Mouse (Mus musculus) cerebellum, postnatal 4 days (tissue): ENCODE data around the gene Adcy7.

Source experiments
- DNase-seq, 2 experiments: peaks; one replicate each; pipeline ENCODE4 v3.0.0; 2022; ENCODE audit warnings: low spot score in 2 of 2, mixed read lengths in 1 of 2

Adcy7 gene

DNA sequence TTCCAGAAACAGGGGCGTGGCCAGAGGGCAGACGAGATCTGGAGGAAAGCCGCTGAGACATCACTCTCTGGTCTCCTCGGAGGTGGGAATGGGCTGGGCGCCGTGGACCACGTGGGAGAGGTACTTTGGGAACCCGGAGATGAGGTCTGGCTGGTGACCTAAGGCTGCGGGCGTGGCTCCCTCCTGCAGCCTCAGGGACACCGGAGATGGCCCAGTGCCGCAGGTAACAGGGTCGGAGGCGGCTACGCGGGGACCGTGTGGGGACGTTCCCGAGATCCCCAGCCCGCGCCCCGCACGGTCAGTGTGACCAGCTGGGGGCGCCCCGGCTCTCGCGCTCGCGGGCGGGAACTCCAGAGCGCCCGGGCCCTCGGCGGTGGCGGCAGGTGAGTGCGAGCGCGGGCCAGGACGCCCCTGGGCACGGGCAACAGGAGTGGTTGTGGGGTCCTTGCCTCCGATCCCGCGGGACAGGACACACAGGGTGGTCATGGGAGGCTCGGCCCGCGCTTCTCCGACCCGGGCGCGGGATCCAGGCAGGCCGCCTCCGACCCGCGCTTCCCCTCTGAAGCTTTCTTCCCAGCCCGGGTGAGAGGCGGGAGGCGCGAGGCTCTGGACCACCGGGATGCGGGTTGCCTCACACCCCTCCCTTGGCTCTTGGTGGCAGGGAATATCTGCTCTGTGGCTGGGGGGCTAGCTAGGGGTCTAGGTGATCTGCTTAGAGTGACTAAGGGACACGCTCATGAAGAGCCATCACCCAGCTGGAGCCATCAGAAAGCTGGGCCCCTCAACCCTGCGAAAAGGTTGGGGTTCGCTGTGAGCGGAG, at the start of gene Adcy7:
Gene Adcy7 (plus strand): TSS at position 173 of the 820 bp plus-strand sequence.
- peak in 1 of 2 experiments; percentile 58 for DNase-seq

DNA sequence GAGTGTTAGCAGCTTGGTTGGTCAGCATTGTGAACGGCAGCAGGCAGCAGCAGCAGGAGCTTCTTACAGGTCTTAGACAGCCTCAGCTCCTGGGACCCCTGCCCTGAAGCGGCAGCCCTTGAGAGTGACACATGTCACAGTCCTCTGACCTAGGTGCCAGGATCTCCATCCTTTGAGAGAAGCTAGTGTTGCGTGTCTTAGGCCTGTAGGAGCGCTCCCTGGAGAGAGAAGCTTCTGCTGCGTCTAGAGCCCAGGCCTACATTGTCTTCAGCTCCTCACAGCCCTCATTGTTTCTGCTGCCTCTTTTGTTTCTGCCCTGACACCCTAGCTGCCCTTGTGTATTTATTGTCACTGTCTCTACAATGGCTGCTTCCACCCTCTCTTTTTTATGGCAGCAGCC, 46.8 kb upstream of the Adcy7 start:
- no peak for DNase-seq

DNA sequence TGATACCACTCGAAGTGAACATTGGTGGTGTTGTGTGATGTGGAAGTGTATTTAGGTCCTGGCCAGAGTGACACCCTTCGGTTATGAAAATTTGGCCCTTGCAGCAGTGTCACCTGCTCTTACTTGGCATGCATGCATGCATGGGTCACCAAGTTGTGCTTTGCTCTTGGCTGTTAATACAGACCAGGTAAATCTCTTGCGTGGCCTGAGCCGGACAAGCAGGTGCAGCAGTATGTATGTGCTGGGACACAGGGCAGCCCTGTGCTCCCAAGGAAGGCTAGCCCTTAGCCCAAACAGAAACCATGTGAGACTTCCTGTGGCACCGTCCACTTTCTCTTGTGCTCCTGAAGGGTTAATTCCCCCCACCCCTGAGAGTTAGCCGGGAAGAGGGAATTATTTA, 44.4 kb upstream of the Adcy7 start:
- DNase-seq: no peak

DNA sequence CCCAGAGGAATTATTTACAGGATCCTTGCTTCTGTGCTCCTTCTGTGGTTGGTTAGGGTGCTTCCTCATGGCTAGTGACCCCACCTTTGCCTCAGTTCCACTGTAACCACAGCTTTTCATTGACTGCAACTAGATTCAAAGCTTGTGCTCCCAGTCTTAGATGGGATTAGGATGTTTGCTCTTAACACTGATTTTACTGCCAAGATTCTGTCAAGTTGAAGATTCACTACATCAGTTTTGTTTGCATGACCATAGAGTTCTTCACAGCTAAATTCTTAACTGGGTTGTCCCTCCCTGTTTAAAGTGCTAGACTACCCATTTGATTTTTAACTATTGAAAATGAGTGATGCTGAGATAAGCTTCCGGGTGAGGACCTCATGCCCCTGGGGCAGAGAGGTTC, 43.9 kb upstream of the Adcy7 start:
- DNase-seq: no peak

DNA sequence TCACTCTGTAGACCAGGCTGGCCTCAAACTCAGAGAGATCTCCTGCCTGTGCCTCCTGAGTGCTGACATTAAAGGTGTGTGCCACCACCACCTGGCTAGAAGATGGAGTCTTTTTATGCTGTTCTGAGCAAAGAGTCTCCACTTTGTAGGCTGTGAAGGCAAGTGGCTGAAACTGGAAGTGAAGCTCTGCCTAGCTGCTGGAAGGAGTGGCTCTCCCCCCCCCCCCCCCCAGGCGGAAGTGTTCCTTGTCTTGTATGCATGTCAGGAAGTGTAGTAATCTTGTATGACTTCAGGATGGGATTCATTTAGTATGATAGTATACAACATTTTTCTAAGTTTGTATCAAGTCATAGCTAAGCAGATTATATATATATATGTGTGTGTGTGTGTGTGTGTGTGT, 43.4 kb upstream of the Adcy7 start:
- DNase-seq: no peak

DNA sequence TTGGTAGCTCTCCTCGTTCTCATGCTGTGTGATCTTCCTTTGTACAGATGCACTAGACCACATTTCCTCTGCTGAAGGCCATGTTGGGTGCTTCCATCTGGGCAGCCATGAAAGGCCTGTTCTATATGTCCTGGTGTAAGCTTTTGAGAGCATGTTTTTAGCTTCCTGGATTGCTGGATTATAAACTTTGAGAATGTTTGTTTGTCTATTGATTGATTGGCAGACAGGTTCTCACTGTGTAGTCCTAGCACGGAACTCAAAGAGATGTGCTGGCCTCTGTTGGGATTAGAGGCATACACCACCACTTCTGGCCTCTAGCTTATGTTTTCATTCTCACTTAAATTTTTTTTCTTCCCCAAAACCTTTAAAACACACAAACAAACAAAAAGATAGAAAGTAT, 35.5 kb upstream of the Adcy7 start:
- no peak for DNase-seq

DNA sequence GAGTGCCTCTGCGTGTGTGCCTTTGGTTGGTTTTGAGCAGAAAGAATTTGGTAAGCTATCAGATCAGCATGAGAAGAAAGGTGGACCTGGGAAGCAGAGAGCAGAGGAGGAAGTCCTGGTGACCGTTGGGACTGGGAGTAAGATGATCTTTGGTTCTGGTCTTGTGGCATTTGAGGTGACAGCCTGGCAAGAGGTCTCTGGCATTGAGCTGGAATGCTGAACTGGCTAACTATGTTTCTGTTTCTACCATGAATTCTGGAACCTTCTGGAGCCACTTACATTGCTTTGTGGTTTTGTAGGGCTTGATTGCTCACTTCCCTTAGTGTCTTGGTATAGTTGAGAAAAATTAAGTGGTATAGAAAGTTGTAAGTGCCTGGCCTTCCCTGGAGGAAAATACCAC, 34.6 kb upstream of the Adcy7 start:
- no peak for DNase-seq

DNA sequence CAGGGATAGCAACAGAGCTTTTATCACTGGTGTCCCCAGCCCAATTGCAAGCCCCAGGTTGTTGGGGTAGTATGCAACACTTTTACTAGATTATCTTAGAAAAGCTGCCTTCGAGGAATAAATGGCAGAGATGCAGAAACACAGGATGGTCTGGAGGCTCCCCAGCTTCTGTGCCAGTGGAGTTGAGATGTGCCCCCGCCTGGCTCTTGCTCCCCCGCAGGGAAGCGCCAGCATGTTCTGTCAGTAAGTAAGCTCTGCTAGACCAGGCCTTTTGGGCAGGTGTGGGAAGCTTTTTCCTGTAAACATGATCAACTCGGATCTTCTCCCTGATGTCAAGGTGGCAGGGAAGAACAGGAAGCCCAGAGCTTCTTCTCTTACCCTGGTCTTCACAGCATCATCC, 32.9 kb upstream of the Adcy7 start:
- no peak for DNase-seq

DNA sequence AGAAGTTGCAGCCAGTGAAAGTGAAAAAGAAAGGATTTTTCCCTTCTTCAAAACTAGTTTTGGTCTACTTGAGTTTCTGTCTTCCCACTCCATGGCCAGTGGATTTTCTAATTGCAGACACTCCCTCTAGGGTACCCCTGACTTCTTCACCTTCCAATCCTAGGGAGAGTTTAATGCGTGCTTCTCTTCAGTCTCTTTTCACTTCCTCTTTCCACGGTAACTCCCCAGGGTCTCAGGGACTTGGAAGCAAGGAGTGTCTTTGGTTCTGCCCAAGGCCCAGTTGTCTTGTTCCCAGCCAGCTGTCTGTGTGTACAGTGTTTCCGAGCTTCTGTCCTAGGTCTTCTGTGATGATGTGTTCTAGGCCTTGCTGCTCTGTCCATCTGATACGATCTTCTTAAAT, 30.3 kb upstream of the Adcy7 start:
- no peak for DNase-seq

DNA sequence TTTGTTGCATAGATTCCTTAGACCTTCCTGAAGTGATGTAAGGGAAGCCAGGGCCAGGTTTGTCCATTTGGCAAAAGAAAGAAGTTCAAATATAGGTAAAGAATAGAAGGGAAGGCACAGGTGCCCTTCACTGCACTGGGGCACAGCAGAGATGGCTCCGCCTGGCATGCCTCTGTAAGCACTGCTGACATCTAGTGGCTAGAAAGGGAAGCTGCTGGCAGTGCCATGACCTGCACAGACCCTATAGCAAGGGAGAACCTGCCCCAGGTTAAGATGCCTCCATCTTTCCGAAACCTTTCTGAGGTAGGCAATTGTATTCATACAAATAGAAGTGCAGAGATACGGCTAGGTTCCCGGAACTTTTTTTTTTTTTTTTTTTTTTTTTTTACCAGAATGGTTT, 27.9 kb upstream of the Adcy7 start:
- DNase-seq: peak in 1 of 2 experiments; percentile 60

DNA sequence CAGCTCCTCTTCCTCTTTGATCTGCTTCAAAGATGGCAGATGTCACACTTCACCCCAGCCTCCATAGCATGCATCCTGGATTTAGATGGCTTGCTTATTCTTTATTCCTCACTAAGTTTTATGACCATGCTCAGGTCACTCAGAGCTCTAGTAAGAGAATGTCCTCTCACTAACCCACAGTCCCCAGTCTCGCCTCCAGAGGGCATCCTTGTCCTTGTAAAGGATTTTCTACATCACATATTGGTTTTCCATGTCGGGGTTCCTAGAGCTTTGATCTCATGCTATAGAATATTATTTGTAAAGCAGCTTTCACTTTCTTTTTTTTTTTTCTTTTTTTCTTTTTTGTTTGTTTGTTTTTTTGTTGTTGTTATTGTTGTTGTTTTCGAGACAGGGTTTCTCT, 19.4 kb upstream of the Adcy7 start:
- peak in 1 of 2 experiments; percentile 56 for DNase-seq

DNA sequence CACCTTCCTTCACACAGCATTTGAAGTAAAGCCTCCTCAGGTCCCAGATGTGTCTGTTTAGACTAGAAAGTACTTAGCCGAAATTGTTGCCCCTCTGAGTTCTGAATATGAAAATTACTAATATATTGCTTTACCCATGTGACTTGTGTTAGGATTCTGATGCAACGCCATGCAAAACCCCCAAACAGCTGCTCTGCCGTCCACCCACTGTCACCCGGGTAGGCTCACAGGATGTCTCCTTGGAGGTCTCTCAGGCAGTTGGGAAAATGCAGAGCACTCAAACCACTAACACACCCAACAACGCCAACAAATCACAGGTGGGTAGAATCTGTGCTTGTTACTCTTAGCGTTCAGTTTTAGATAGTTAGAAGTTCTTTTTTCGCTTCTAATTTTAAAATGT, 17.2 kb upstream of the Adcy7 start:
- DNase-seq: no peak

DNA sequence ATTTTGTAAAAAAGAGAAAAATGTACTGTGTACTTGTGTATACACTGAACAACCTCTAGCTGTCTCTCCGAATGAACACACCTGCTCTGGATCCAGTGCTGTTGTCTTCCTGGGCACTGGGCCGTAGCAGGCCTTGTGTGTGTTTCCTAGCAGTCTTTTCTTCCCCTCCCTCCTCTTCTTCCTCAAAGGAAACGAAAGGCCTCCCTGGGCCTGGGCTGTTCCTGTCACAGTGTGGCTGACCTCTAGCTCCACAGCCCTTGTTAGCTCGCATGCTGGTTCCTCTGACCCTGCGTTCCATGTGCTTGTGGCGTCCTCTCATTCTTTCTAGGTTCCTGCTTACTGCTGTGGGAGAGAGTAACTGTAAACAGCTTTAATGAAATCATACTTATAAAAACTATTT, 14.2 kb upstream of the Adcy7 start:
- no peak for DNase-seq

DNA sequence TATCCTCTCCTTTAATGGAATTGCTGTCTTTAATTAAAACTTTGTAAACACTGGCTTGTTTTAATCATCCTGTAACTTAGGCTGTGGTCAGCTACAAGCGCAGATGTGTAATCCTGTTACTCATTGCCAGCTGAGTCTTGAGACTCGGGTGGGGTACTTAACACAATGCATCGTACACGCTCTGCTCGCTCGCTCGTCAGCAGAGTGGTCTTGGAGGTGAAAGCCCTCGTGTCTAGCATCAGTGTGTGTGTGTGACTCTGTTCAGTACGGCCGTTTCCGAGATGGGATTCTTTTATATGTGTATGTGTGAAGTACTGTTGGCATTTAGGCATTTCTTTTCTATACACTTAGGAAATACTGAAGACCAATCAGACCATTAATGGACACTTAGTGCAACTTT, 13.7 kb upstream of the Adcy7 start:
- no peak for DNase-seq

DNA sequence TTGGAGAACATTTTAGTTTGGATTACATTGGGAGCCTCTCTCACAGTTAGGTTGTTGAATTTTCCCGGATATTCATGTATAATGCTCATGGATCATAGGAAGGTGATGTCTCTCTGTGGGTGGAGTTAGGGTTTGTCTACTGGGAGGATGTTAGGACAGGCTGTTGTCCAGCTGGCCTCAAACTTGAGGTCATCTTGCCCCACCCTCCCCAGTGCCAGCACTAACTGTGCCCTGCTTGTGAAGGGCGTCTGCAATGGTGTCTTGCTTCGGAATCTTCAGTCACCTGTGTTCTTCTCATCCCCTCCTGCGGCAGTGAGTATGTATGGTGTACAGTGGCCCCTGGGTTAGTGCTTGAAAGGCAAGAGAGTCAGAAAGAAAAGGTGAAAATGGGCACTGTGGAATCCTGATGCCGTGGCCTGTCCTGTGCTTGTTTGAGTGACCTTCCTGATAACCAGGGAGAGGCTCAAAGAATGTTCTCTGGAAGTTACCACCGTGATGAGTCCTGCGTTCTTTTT, 11.7 kb upstream of the Adcy7 start:
- peak in 1 of 2 experiments; percentile 14 for DNase-seq

DNA sequence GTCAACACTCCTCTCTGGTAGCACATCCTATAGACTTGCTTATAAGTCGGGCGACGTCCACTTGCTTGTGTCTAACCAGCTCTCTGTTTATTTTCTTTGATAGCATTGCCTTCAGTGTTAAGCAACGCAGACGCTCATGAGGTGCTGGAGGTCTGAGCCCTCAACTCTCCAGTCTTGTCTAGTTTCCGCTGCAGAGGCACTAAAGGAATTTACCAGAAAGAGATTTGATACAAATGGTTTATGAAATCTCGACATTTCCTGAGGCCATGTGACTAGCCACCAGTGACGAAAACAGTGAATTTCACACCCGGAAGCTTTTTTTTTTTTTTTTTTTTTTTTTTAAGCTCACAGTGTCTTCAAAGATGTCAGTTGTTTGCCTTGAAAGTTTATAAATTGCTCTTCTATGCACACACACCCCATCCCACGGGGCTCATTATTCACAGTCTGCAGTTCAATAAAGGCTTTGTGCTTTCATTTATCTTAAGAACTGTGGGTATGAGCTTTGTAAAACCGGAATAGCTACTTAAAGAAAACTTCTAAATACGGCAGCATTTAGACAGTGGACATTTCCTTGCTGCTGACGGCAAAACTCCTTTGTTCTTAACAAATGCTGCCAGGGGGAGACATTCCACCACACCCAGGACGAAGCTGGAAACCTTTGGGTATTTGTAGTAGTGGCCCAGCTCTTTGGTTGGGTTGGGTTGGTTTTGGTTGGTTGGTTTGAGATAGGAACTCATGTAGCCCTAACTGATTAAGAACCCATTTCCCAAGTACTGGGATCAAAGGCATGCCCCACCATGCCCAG, 9.2 kb upstream of the Adcy7 start:
- peak in 1 of 2 experiments; percentile 9 for DNase-seq

DNA sequence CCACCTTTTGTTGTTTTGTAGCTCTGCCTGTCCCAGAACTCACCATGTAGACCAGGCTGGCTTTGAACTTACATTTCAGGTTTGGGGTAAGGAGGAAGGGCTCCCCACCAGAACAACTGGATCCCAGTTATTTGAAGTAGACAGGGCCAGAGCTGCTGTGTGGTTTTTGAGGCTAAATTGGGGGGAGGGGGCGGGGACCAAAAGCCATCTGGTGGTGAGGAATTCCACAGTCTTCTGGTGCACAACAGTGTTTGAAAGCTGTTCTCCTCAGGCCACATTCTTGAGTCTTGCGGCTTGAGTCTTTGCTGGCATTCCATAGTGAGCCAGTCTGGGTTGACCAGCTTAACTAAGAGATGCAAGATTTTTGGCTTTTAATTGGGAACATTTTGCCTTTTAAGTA, 6.7 kb upstream of the Adcy7 start:
- DNase-seq: no peak

DNA sequence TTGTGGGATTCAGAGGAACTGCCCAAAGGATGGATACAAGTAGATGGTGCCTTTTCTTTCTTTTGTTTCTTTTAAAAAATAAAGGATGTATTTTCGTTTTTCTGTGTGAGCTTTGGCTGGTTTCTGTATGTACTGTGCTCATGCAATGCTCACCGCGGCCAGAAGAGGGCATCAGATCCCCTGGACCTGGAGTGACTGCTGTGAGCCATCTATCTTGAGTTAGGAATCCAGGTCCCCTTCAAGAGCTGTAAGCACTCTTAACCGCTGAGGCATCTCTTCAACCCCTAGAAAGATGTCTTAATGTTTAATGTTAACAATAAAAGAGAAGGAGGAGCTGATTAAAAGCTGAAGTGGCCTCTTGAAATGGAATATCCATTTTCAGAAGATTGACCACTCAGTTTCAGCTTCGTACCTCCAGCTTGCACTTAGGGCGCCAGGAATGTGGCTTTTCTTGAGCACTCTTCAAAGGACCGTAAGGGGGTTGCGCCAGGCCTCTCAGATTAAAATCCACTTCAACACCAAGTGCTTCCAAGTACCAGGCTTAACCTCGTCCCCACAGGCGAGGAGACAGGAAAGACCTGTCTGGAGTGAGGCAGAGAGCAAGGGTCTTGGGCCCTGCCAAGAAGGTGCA, 5.9 kb upstream of the Adcy7 start:
- DNase-seq: peak; percentile 76 to 88

DNA sequence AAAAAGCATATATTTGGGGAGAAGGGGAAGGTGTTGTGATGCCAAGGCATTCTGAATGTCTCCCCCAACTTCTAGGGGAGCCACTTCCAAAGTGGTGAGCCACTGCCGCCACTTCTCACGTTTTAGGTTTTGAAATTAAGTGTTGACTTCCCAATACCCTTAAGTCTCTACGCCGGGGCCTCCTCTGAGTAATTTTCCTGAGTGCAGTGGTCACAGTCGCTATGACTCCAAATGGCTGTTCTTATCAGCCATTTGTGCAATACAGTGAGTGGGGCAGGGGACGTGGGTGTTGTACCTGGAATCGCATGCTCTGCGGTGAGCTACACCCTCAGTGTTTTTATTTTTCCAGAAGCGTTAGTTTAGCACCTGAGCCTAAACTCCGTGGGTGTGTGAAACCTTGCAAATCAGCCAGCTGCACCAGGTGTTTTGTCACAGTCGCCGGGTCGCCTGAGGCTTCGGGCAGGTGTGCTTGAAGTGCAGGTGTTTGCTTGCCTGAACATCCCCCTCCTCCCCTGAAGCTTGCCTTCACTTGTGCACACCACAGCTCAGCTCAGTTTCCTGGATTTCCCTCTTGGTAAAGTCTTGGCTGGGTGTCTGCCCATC, 5.3 kb upstream of the Adcy7 start:
- DNase-seq: no peak

DNA sequence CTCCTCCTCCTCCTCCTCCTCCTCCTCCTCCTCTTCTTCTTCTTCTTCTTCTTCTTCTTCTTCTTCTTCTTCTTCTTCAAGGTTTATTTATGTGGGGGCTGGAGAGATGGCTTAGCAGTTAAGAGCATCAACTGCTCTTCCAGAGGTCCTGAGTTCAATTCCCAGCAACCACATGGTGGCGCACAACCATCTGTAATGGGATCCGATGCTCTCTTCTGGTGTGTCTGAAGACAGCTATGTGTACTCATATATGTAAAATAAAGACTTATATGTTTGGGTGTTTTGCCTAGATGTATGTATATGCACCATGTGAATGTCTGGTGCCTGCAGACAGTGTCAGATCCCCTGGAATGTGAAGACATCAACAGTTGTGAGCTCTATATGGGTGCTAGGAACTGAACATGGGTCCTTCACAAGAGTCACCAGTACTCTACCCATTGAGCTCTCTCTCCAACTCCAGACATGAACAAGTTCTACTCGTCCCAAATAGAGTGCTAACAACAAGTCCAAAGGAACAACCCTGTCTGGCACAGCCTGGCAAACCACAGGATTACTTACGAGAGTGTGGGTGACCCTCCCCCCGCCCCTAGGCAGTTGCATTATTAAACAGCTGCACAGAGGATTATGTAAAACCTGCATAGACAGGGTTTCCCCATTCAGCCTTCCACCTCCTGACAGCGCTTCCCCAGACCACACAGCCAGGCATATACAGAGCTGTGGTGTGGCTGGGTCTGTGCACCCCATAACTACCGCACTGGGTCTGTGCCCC, 2.9 kb upstream of the Adcy7 start:
- DNase-seq: no peak

DNA sequence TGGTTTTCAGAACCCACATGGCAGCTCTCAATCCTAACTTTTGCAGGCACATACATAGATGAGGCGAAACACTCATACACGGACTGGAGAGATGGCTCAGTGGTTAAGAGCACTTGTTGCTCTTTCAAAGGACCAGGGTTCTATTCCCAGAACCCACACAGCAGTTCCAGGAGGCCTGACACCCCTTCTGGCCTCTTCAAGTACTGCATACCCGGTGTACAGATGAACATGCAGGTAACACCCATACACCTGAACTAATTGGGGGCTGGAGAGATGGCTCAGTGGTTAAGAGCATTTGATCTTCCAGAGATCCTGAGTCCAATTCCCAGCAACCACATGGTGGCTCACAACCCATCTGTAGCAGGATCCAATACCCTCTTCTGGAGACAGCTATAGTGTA, 2.1 kb upstream of the Adcy7 start:
- no peak for DNase-seq
